Mouse (Mus musculus): ENCODE data around the gene Suz12.
A peak's percentile ranks its signal among the peaks of the same experiment; 100 is the strongest.

Suz12 gene

GRCm38 (mm10) chr11:80072365-80072764, 79.5 kb downstream of the Suz12 start:
- no peak for DNase-seq (ENCODE audit: low read depth in 1 of 2, low spot score in 2 of 2)

GRCm38 (mm10) chr11:80075608-80076277, 82.8 kb downstream of the Suz12 start:
- no peak for DNase-seq (ENCODE audit: low read depth in 1 of 2, low spot score in 2 of 2)

- DNase-seq (ENCODE audit: low read depth in 1 of 2, low spot score in 2 of 2): no peak
These were observed 85.1 kb downstream of the Suz12 start for GRCm38 (mm10) chr11:80077784-80078545.

- DNase-seq (ENCODE audit: low read depth in 1 of 2, low spot score in 2 of 2): no peak
These were observed 85.9 kb downstream of the Suz12 start for GRCm38 (mm10) chr11:80078831-80079230.

- no peak for DNase-seq (ENCODE audit: low read depth in 1 of 2, low spot score in 2 of 2)
These were observed 86.8 kb downstream of the Suz12 start for GRCm38 (mm10) chr11:80079751-80080150.

GRCm38 (mm10) chr11:80080381-80080825, 87.5 kb downstream of the Suz12 start:
- no peak for DNase-seq (ENCODE audit: low read depth in 1 of 2, low spot score in 2 of 2)

GRCm38 (mm10) chr11:80080826-80081728, 88.2 kb downstream of the Suz12 start, which contains the start of gene Crlf3:
Gene Crlf3 (minus strand): TSS chr11:80080991.
- peak; percentile 79 to 89 for DNase-seq (ENCODE audit: low read depth in 1 of 2, low spot score in 2 of 2)

GRCm38 (mm10) chr11:80081786-80082319, 88.9 kb downstream of the Suz12 start:
- DNase-seq (ENCODE audit: low read depth in 1 of 2, low spot score in 2 of 2): no peak

Measured in monocyte, adult 2 months (primary cell).